Mouse (Mus musculus) left cerebral cortex, postnatal 10 days (tissue): Measurements from ENCODE around the gene Cds2. TPM values are rescaled to one million over a fixed set of nuclear protein-coding genes. Genes with fewer than 3 reads are reported as not detected.
"Not testable (repeated sequence)": the region's sequence is repeated elsewhere in the genome, so short reads cannot be mapped to it uniquely, and the experiment has no call there.

Source experiments
- DNase-seq, 2 experiments: peaks; one replicate each; pipeline ENCODE4 v3.0.0; 2021 to 2022; ENCODE audit warnings: low spot score in 2 of 2, mixed read lengths in 1 of 2; ENCODE audit errors: extremely low spot score in 1 of 2
- intact Hi-C: fragments of 180-260 bp; cut with DNase I; formaldehyde crosslinking; loops from one replicate; pipeline ENCODE4 v1.15.1; 2025
- total RNA-seq, 2 experiments: library from RNA; stranded (reverse); gene quantifications; 2 replicates each; pipeline ENCODE4 v1.2.3; 2021

The Cds2 gene
- total RNA-seq, 2 experiments from 2014 or later: 182 to 191 TPM

GRCm38 (mm10) chr2:132284492-132285139 lies 21.7 kb downstream of the Cds2 start:
- peak in 1 of 2 experiments; percentile 80 for DNase-seq
- intact Hi-C loops: no loop called here

GRCm38 (mm10) chr2:132285722-132286121 lies 22.8 kb downstream of the Cds2 start:
- DNase-seq, intact Hi-C loops: not testable (repeated sequence)

- intact Hi-C loops: no loop called here
- no peak for DNase-seq
Measured at GRCm38 (mm10) chr2:132286376-132287076, 23.6 kb downstream of the Cds2 start.

- intact Hi-C loops, DNase-seq: not testable (repeated sequence)
Measured at GRCm38 (mm10) chr2:132289213-132289612, 26.3 kb downstream of the Cds2 start.

GRCm38 (mm10) chr2:132290808-132291207 lies 27.9 kb downstream of the Cds2 start:
- DNase-seq: no peak
- intact Hi-C loops: no loop called here

GRCm38 (mm10) chr2:132291265-132291664 lies 28.3 kb downstream of the Cds2 start:
- DNase-seq: no peak
- intact Hi-C loops: no loop called here

- intact Hi-C loops: no loop called here
- peak; percentile 45 to 56 for DNase-seq
Measured at GRCm38 (mm10) chr2:132292083-132292482, 29.1 kb downstream of the Cds2 start.

- intact Hi-C loops: no loop called here
- no peak for DNase-seq
Measured at GRCm38 (mm10) chr2:132293694-132294450, 30.9 kb downstream of the Cds2 start.

GRCm38 (mm10) chr2:132298250-132298649 lies 35.3 kb downstream of the Cds2 start:
- peak in 1 of 2 experiments; percentile 13 for DNase-seq
- intact Hi-C loops: no loop called here

- DNase-seq: peak in 1 of 2 experiments; percentile 3
- intact Hi-C loops: no loop called here
Measured at GRCm38 (mm10) chr2:132301436-132301835, 38.5 kb downstream of the Cds2 start.

GRCm38 (mm10) chr2:132305165-132305564 lies 42.2 kb downstream of the Cds2 start:
- intact Hi-C loops: no loop called here
- no peak for DNase-seq

GRCm38 (mm10) chr2:132305988-132306387 lies 43.0 kb downstream of the Cds2 start:
- intact Hi-C loops: no loop called here
- DNase-seq: no peak

GRCm38 (mm10) chr2:132307213-132307843 lies 44.4 kb downstream of the Cds2 start:
- no peak for DNase-seq
- intact Hi-C loops: no loop called here

- intact Hi-C loops: no loop called here
Measured at GRCm38 (mm10) chr2:132308829-132309228, 45.9 kb downstream of the Cds2 start.

GRCm38 (mm10) chr2:132309398-132309930 lies 46.5 kb downstream of the Cds2 start:
- DNase-seq: no peak
- intact Hi-C loops: no loop called here

More at GRCm38 (mm10) chr2:132308829-132309228, 45.9 kb downstream of the Cds2 start:
- no peak for DNase-seq

- intact Hi-C loops: loop anchor here (5.0 to 10.0 kb wide), 2 partner anchors 50 to 402 kb away; partner anchors contain the start of gene Cds2
Measured at GRCm38 (mm10) chr2:132312616-132313015, 49.7 kb downstream of the Cds2 start.

GRCm38 (mm10) chr2:132313568-132313967 lies 50.6 kb downstream of the Cds2 start:
- intact Hi-C loops: loop anchor here (5.0 to 10.0 kb wide), 2 partner anchors 51 to 401 kb away; partner anchors contain the start of gene Cds2
- no peak for DNase-seq

More at GRCm38 (mm10) chr2:132312616-132313015, 49.7 kb downstream of the Cds2 start:
- no peak for DNase-seq

GRCm38 (mm10) chr2:132314057-132314456 lies 51.1 kb downstream of the Cds2 start:
- not testable (repeated sequence) for DNase-seq
- intact Hi-C loops: loop anchor here (5.0 to 10.0 kb wide), 2 partner anchors 52 to 401 kb away; partner anchors contain the start of gene Cds2
